Mouse (Mus musculus): ENCODE measurements around the gene Il31ra. TPM values are rescaled to one million over a fixed set of nuclear protein-coding genes. Genes with fewer than 3 reads are reported as not detected.
"Not testable (repeated sequence)": the region's sequence is repeated elsewhere in the genome, so short reads cannot be mapped to it uniquely, and the experiment has no call there.

Il31ra gene
- polyA plus RNA-seq, 1 experiment: 0.56 TPM

DNA sequence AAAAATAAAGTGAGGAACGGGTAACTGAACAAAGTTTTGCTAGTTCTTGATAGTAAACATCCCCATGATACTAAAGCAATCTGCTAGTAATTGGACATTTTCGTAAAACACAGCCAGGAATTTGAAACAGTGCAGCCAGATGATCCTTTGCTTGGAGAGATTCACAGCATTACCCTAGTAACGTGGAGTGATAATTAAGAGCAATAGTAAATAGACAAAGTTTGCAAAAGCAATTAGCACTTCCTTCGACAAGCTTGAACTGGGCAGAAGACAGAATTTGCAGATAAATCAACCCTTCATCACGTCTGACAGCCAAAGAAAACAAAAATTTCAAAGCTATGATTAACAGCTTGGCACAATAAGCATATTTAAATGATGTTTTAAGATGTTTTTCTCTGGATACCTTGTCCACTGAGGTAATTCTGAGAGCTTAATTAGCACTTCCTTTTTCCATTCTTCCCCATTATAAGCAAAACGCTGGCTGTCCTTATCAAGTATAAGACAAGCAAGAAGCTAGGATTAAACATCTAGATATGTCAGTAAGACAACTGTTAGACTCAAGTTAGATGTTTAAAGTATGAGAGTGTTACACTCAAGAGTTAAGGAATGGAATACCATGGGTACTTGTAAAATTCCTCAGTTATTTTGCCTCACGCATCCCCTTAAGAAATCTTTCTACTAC lies 9.5 kb downstream of the Il31ra start:
- H3K27ac ChIP-seq (ENCODE audit: control insufficient read depth, insufficient read depth, low read depth, low read length): no peak overlapping the region

DNA sequence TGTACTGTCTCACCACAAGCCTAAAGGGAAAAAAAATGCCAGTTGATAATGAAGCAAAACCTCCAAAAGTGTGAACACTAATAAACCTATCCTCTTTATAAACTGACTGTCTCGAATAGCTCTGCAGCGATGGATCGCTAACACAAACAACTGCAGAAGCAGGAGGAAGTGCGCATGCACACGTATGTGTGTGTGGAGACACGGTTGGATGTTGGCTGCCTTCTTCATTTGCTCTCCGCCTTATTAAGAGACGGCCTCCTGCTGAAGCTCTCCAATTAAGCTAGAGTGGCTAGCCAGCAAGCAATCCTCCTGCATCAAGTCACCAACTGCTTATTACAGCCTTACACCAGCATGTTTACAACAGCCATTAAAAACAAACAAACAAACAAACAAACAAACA lies 11.9 kb downstream of the Il31ra start:
- Histone ChIP-seq H3K4me1 (ENCODE audit: control insufficient read depth, insufficient read depth, low read length) (no peaks in the 10 kb centered on the region), H3K36me3 (ENCODE audit: control insufficient read depth, insufficient read depth, low read length) (no peaks in the 10 kb centered on the region), H3K27ac (ENCODE audit: control insufficient read depth, insufficient read depth, low read depth, low read length) (no peak overlapping the region), H3K27me3 (ENCODE audit: control insufficient read depth, insufficient read depth, low read length) (no peaks in the 10 kb centered on the region), H3K4me3 (ENCODE audit: control insufficient read depth, low read depth, low read length) (no peak overlapping the region)
- no peak for TF ChIP-seq CTCF (IDR thresholded peaks at IDR 0.05; ENCODE audit: control insufficient read depth, insufficient read depth, insufficient replicate concordance, low read depth, low read length)
- TF ChIP-seq POLR2A (IDR thresholded peaks at IDR 0.05; ENCODE audit: control insufficient read depth, low read depth, low read length): no peak

More for the DNA sequence above, 9.5 kb downstream of the Il31ra start:
- Histone ChIP-seq H3K4me3 (ENCODE audit: control insufficient read depth, low read depth, low read length) (no peak overlapping the region), H3K36me3 (ENCODE audit: control insufficient read depth, insufficient read depth, low read length) (no peaks in the 10 kb centered on the region), H3K4me1 (ENCODE audit: control insufficient read depth, insufficient read depth, low read length) (no peaks in the 10 kb centered on the region), H3K27me3 (ENCODE audit: control insufficient read depth, insufficient read depth, low read length) (no peaks in the 10 kb centered on the region)
- TF ChIP-seq POLR2A (IDR thresholded peaks at IDR 0.05; ENCODE audit: control insufficient read depth, low read depth, low read length) (no peak), CTCF (IDR thresholded peaks at IDR 0.05; ENCODE audit: control insufficient read depth, insufficient read depth, insufficient replicate concordance, low read depth, low read length) (no peak)

DNA sequence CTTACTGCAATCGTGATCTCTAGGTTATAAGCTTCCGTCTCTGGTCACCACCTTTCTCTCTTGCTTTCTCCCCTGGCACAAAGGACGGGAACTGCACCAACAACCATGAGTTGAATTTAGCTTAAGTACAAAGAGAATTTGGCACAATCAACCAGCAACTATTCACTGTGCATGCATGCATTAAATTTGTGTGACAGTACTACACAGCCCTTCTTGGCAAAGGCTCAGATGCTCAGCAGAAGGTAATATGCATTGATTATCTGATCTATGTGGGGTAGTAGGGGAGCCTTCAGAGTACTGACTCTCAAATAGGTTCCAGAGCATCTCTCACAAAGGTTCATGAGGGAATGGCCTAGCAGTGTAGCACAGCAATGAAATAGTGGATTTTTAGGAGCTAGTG lies 12.4 kb downstream of the Il31ra start:
- no peaks in the 10 kb centered on the region for H3K4me1 ChIP-seq (ENCODE audit: control insufficient read depth, insufficient read depth, low read length)
- H3K4me3 ChIP-seq (ENCODE audit: control insufficient read depth, low read depth, low read length): no peak overlapping the region
- TF ChIP-seq POLR2A (IDR thresholded peaks at IDR 0.05; ENCODE audit: control insufficient read depth, low read depth, low read length) (no peak), CTCF (IDR thresholded peaks at IDR 0.05; ENCODE audit: control insufficient read depth, insufficient read depth, insufficient replicate concordance, low read depth, low read length) (no peak)
- no peaks in the 10 kb centered on the region for H3K27me3 ChIP-seq (ENCODE audit: control insufficient read depth, insufficient read depth, low read length)
- no peak overlapping the region for H3K27ac ChIP-seq (ENCODE audit: control insufficient read depth, insufficient read depth, low read depth, low read length)
- no peaks in the 10 kb centered on the region for H3K36me3 ChIP-seq (ENCODE audit: control insufficient read depth, insufficient read depth, low read length)

DNA sequence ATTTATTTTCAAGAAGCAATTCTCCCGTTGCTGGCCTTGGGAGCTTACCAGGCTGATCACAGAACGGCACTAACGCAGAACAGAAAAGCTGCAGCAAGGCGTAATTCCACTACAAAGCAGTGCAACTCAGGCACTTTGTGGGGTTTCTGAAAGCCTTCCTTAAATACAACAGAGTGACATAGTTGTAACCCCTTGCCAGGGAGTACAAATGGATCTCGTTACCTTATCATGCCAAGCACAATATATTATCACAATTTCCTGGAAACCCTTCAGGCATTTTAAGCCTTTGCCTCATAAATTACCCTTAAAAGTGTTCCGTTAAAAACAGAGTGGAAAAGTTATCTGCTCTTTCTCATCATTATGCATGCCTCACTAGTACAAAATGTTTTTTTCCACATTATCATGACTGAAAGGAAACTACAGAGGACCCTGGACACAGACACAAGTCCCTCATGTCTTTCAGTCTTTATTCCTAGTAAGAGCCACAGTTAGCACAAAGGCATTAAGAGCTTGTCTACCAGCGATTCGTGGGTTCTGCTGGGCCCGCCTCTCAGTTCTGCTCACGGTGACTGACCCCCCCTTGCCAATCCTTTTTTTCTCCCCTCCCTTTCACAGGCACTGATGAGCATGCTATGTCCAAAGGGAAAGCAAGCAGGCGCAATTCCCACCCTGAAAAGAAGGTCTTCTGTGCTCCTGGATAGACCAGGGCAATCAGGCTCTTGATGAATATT lies 13.4 kb downstream of the Il31ra start:
- H3K27me3 ChIP-seq (ENCODE audit: control insufficient read depth, insufficient read depth, low read length): no peaks in the 10 kb centered on the region
- no peak overlapping the region for H3K4me3 ChIP-seq (ENCODE audit: control insufficient read depth, low read depth, low read length)
- TF ChIP-seq CTCF (IDR thresholded peaks at IDR 0.05; ENCODE audit: control insufficient read depth, insufficient read depth, insufficient replicate concordance, low read depth, low read length) (no peak), POLR2A (IDR thresholded peaks at IDR 0.05; ENCODE audit: control insufficient read depth, low read depth, low read length) (no peak)
- H3K27ac ChIP-seq (ENCODE audit: control insufficient read depth, insufficient read depth, low read depth, low read length): no peak overlapping the region
- H3K4me1 ChIP-seq (ENCODE audit: control insufficient read depth, insufficient read depth, low read length): no peaks in the 10 kb centered on the region
- H3K36me3 ChIP-seq (ENCODE audit: control insufficient read depth, insufficient read depth, low read length): no peaks in the 10 kb centered on the region

DNA sequence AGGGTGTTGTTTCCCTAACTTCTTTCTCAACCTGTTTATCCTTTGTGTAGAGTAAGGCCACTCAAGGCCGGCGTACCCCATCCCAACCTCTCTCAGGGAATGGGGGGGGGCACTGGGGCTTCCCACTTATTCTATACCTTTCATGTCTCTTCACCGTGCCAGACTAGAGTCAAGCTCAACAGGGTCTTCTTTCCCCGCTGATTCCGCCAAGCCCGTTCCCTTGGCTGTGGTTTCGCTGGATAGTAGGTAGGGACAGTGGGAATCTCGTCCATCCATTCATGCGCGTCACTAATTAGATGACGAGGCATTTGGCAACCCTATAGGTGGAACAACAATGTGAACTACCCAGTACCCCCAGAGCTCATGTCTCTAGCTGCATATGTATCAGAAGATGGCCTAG lies 16.1 kb downstream of the Il31ra start:
- not testable (repeated sequence) for H3K36me3 ChIP-seq (ENCODE audit: control insufficient read depth, insufficient read depth, low read length); H3K27me3 ChIP-seq (ENCODE audit: control insufficient read depth, insufficient read depth, low read length); H3K4me3 ChIP-seq (ENCODE audit: control insufficient read depth, low read depth, low read length); H3K27ac ChIP-seq (ENCODE audit: control insufficient read depth, insufficient read depth, low read depth, low read length); H3K4me1 ChIP-seq (ENCODE audit: control insufficient read depth, insufficient read depth, low read length)

DNA sequence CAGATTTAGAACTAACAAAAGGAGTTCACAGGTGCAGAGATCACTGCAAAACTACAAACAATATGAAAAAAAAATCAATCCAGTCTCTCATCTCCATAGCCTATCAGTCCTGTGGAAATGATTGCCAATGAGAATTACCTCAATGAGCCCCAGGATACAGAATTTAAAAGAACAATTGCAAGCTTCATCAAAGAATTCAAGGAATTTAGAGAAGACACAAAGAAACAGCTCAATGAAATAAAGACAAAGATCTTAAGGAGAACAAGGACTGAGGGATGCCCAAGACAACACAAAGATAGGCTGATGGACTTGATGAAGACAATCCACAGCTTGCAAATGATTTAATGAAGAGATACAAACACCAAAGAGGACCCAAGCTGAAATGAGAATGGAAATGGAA lies 20.4 kb downstream of the Il31ra start:
- H3K4me1 ChIP-seq (ENCODE audit: control insufficient read depth, insufficient read depth, low read length): no peaks in the 10 kb centered on the region
- TF ChIP-seq CTCF (IDR thresholded peaks at IDR 0.05; ENCODE audit: control insufficient read depth, insufficient read depth, insufficient replicate concordance, low read depth, low read length) (no peak), POLR2A (IDR thresholded peaks at IDR 0.05; ENCODE audit: control insufficient read depth, low read depth, low read length) (no peak)
- no peak overlapping the region for H3K4me3 ChIP-seq (ENCODE audit: control insufficient read depth, low read depth, low read length)
- no peak overlapping the region for H3K27ac ChIP-seq (ENCODE audit: control insufficient read depth, insufficient read depth, low read depth, low read length)
- H3K27me3 ChIP-seq (ENCODE audit: control insufficient read depth, insufficient read depth, low read length): no peaks in the 10 kb centered on the region
- no peaks in the 10 kb centered on the region for H3K36me3 ChIP-seq (ENCODE audit: control insufficient read depth, insufficient read depth, low read length)

DNA sequence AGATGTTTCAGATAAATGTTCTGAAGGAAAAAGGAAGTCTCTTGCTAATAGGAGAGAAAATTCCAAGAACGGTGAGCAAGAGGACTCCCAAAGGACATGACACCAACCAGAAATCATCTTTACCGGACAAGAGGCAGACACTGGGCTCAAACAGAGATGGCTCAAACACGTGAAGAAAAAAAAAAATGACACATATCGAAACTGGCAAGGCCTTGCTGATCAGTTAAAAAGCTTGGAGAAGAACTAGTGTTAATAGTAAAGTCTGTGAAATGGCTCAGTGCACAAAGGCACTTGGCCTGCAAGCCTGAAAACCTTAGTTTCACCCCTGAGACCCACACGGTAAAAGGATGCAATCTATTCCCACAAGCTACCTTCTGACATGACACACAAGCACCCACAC lies 23.4 kb downstream of the Il31ra start:
- Histone ChIP-seq H3K27me3 (ENCODE audit: control insufficient read depth, insufficient read depth, low read length) (no peaks in the 10 kb centered on the region), H3K4me3 (ENCODE audit: control insufficient read depth, low read depth, low read length) (no peak overlapping the region), H3K4me1 (ENCODE audit: control insufficient read depth, insufficient read depth, low read length) (no peaks in the 10 kb centered on the region), H3K27ac (ENCODE audit: control insufficient read depth, insufficient read depth, low read depth, low read length) (no peak overlapping the region), H3K36me3 (ENCODE audit: control insufficient read depth, insufficient read depth, low read length) (no peaks in the 10 kb centered on the region)
- TF ChIP-seq POLR2A (IDR thresholded peaks at IDR 0.05; ENCODE audit: control insufficient read depth, low read depth, low read length): no peak
- TF ChIP-seq CTCF (IDR thresholded peaks at IDR 0.05; ENCODE audit: control insufficient read depth, insufficient read depth, insufficient replicate concordance, low read depth, low read length): no peak
